Mouse (Mus musculus) natural killer cell, adult 2 months (primary cell): Measurements from ENCODE around the gene 9430015G10Rik.
A peak's percentile ranks its signal among the peaks of the same experiment; 100 is the strongest.
"Not testable (repeated sequence)": the region's sequence is repeated elsewhere in the genome, so short reads cannot be mapped to it uniquely, and the experiment has no call there.

Experiments used
- DNase-seq, 2 experiments: peaks; one replicate each; pipeline ENCODE4 v3.0.0; 2022; ENCODE audit warnings: low spot score in 2 of 2

9430015G10Rik gene

DNA sequence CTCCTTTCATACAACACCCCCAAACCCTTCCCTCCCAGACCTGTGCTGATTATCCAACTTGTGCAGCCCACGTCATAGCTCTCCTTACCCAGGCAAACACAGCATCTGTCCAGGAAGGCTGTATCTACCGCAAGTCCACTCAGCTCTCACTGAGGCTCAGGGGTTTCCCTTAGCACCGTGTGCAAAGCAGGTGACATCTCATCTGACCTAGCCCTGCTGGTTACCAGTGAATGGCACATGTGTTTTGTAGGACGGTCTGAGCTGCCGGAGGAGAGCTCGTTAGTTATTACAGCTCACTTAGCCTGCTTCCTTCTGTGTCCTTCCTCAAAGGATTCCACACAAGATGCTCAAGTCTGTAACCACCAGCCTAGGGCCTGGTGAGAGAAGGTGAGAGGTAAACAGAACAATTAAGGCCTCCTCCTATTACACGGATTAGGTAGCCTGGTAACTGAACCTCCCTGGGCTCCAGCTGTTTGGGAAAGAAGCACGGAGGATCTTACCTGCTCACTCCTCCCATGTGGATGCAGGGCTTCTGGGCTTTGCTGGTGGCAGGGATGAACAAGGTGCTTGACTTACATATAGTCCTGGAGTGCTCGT is 11.9 kb upstream of the 9430015G10Rik start:
- no peak for DNase-seq

GRCm38 (mm10) chr4:156099427-156099826 is 10.4 kb upstream of the 9430015G10Rik start:
- DNase-seq: no peak

DNA sequence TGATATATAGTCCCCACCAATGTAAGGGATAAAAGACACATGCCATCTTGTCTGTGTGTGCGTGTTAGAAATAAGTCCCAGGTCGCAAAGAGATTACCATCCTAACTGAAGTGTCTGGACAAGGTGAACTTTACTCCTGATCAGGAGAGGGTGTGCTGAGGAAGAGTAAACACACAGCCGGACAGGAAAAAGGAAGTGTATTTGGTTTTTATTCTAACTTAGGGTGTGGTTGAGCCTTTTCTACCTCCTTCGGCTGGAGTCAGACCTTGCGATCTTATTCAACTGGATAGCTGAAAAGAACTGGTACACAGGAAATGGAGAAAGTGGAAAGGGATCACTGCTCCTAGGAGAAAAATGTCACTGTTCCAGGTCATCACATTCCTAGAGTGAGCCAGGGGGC is 9.3 kb upstream of the 9430015G10Rik start:
- no peak for DNase-seq

GRCm38 (mm10) chr4:156101481-156101903 is 8.3 kb upstream of the 9430015G10Rik start:
- DNase-seq: no peak

DNA sequence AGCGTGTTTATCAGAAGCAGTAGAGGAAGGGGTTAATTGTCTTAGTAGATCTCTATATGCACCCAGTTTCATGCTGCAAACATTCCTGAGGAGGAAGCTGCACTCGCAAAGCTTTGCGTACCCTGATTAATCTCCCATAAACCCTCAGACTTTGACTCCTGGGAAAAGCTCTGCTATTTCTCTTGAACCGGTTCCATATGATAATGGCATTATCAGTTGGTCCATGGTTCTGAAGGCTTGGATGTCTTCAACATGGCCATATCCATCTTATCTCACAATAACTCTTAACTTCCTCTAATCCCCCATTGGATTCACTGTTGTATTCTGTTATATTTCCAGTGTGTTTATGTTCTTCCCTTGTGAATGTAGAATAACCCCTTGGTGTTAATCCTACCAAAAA is 6.4 kb upstream of the 9430015G10Rik start:
- no peak for DNase-seq

DNA sequence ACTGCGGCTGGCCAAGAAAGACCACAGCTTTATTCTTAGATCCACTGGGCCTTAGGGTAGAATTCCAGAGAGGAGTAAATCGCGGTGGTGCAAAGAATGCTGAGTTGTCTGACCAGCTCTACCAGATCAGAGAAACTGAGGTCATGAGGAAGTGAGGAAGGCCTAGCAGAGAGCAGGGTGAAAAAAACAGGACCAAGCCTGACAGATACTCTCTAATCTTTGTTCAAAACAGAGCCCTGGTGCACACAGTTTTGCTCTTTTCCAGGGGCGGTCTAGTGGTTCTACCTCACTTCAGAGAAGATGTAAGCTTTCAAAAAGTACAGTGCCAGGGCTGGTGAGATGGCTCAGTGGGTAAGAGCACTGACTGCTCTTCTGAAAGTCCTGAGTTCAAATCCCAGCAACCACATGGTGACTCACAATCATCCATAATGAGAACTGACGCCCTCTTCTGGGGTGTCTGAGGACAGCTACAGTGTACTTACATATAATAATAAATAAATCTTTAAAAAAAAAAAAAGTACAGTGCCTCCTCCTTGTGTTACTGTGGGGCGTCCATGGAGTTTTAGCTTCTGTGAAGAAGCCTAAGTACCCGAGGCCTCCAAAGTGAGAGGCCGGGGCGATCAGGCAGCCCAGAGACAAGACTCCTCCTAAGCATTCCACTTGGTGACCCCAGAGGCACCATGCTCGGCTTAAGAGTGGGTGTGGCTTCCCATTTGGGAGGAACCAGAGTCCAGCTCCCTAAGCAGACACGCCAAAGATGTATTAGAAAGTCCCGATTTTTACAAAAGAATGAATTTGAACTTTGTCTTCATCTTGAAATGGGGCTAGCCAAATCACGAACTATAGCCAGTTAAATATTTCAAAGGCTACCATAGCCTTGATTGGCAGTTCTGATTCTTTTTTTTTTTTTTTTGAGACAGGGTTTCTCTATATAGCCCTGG is 906 bp upstream of the 9430015G10Rik start:
- DNase-seq: peak in 1 of 2 experiments; percentile 3

GRCm38 (mm10) chr4:156124077-156124476 is 14.3 kb downstream of the 9430015G10Rik start:
- no peak for DNase-seq

GRCm38 (mm10) chr4:156125393-156125792 is 15.6 kb downstream of the 9430015G10Rik start:
- no peak for DNase-seq

DNA sequence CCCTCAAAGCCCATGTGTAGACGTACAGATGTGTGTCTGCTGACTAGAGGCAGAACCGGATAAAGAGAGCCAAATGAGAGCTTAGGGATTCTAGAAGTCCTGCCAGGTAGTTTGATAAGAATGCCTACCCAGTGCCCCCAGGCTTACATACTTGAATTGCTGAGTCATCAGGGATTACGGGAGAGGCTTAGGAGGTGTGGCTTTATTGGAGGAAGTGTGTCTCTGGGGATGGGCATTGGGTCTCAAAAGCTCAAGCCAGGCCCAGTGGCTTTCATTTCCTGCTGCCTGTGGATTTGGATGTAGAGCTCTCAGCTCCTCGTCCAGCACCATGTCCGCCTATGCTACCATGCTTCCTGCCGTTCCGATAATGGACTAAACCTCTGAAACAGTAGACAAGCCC is 17.1 kb downstream of the 9430015G10Rik start:
- no peak for DNase-seq

DNA sequence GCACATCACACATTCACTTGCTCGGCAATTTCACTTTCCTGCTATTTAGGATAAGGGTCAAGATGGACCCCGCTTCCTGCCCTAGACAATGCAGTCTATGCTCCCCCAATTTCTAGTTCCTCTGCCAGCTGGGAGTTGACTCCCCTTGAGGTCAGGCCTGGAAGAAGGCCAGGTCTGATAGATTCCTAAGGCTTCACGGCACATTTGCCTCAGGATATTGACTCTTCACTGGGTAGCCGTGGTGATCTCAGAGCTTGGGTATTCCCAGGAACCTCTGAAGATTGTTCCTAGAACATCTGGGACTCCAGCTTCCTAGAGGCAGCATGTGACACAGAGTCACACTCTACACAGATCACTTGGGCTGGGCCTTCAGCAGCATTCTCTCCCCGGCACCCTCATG is 19.0 kb downstream of the 9430015G10Rik start:
- no peak for DNase-seq

- no peak for DNase-seq
These were observed 20.7 kb downstream of the 9430015G10Rik start, which contains the start of gene Rnf223 for GRCm38 (mm10) chr4:156130436-156130835. TSS of gene Rnf223 (plus strand) at chr4:156130513.

DNA sequence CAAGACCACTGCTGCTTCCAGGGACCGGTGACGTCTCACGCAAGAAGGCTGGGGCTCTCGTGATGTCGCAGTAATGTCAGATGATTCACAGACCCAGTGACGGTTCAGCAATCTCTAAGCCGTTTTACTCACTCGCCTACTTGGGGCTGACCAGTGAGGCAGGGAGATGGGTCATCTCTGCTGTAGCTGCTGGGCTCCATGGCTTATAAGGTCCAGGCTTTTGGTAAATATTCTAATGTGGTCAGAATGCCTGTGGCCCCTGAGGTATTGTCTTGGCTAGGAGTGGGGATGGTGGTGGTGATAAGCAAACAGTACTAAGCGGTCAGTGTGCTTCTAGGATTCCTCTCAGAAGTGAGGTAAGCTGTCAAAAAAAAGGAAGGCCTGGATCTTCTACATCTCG is 21.2 kb downstream of the 9430015G10Rik start:
- DNase-seq: no peak

GRCm38 (mm10) chr4:156133334-156133733 is 23.6 kb downstream of the 9430015G10Rik start:
- no peak for DNase-seq

- no peak for DNase-seq
These were observed 24.3 kb downstream of the 9430015G10Rik start for GRCm38 (mm10) chr4:156133943-156134605.

GRCm38 (mm10) chr4:156135112-156135511 is 25.3 kb downstream of the 9430015G10Rik start:
- DNase-seq: no peak

DNA sequence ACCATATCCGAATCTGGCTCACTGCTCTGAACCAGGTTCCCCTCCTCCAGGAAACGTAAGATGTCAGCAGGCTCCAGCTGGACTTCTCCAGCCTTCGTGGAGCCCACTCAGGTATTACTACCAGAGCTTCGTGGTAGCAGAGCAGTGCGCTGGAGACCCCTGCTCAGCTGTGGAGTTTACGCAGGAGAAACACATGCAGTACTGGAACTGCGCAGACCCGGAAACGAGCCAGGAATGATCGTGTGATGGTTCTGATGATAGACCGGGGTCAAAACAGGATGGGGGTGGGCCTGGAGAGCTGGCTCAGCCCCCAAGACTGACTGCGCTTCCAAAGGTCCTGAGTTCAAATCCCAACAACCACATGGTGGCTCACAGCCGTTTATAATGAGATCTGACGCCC is 26.0 kb downstream of the 9430015G10Rik start:
- no peak for DNase-seq

- no peak for DNase-seq
These were observed 26.7 kb downstream of the 9430015G10Rik start for GRCm38 (mm10) chr4:156136285-156137100.

GRCm38 (mm10) chr4:156150887-156151286 is 41.1 kb downstream of the 9430015G10Rik start:
- DNase-seq: not testable (repeated sequence)

- no peak for DNase-seq
These were observed 45.0 kb downstream of the 9430015G10Rik start for GRCm38 (mm10) chr4:156154771-156155170.

- DNase-seq: no peak
These were observed 56.7 kb downstream of the 9430015G10Rik start for GRCm38 (mm10) chr4:156166477-156166876.

GRCm38 (mm10) chr4:156168611-156169010 is 58.8 kb downstream of the 9430015G10Rik start:
- no peak for DNase-seq
